Mouse (Mus musculus) granulocyte monocyte progenitor cell, adult 5-6 weeks (primary cell): Measurements from ENCODE around the gene Olfr1504. TPM values are rescaled to one million over a fixed set of nuclear protein-coding genes. Genes with fewer than 3 reads are reported as not detected.
"Not testable (repeated sequence)": the region's sequence is repeated elsewhere in the genome, so short reads cannot be mapped to it uniquely, and the experiment has no call there.

ENCODE experiments used
- ATAC-seq: replicated peaks from 2 replicates; pipeline ENCODE4 v1.8.0; 2016; ENCODE audit warnings: mild to moderate bottlenecking, moderate TSS enrichment, inconsistent platforms; ENCODE audit not compliant: poor library complexity, severe bottlenecking
- total RNA-seq, 2 experiments: library from RNA; stranded (forward) in 1 of 2; stranded (reverse) in 1 of 2; fragments of 200-712, 200-1000 nt in 1 of 2; fragments of >200 nt in 1 of 2; fragmentation: Nextera tagmentation in 1 of 2; gene quantifications; 2 replicates each; pipeline ENCODE4 v1.2.3; 2014 to 2017

The Olfr1504 gene
- total RNA-seq (2014; fragmentation: Nextera tagmentation) (not detected in 2 replicates), total RNA-seq (2017) (not detected in 2 replicates)

GRCm38 (mm10) chr19:13897828-13898227 lies at the start of gene Olfr1504:
TSS of gene Olfr1504 (minus strand) at chr19:13897928.
- ATAC-seq, result no peak

GRCm38 (mm10) chr19:13913230-13913629 lies 15.5 kb upstream of the Olfr1504 start, which contains the start of gene Olfr1505:
TSS of gene Olfr1505 (plus strand) at chr19:13913530.
- no peak for ATAC-seq

GRCm38 (mm10) chr19:13861495-13861894 lies 36.2 kb downstream of the Olfr1504 start, which contains the start of gene Olfr1502:
TSS of gene Olfr1502 (plus strand) at chr19:13861795.
- ATAC-seq, result no peak

GRCm38 (mm10) chr19:13850592-13850991 lies 47.1 kb downstream of the Olfr1504 start, which contains the start of gene Olfr1501:
TSS of gene Olfr1501 (minus strand) at chr19:13850692.
- ATAC-seq, result not testable (repeated sequence)

Other genes starting within 250 kb of the Olfr1504 start
- not detected in 2 replicates for gene Olfr1490, start 246.8 kb downstream of the Olfr1504 start, total RNA-seq (2014; fragmentation: Nextera tagmentation)
- not detected in 2 replicates for gene Olfr1490, start 246.8 kb downstream of the Olfr1504 start, total RNA-seq (2017)
- not detected in 2 replicates for gene Olfr1491, start 200.7 kb downstream of the Olfr1504 start, total RNA-seq (2014; fragmentation: Nextera tagmentation)
- gene Olfr1491, start 200.7 kb downstream of the Olfr1504 start, total RNA-seq (2017), result not detected in 2 replicates
- not detected in 2 replicates for gene Olfr1493-ps1, start 174.7 kb downstream of the Olfr1504 start, total RNA-seq (2014; fragmentation: Nextera tagmentation)
- not detected in 2 replicates for gene Olfr1493-ps1, start 174.7 kb downstream of the Olfr1504 start, total RNA-seq (2017)
- not detected in 2 replicates for gene Olfr1494, start 158.2 kb downstream of the Olfr1504 start, total RNA-seq (2014; fragmentation: Nextera tagmentation)
- gene Olfr1494, start 158.2 kb downstream of the Olfr1504 start, total RNA-seq (2017), result not detected in 2 replicates
- gene Olfr1495, start 133.3 kb downstream of the Olfr1504 start, total RNA-seq (2014; fragmentation: Nextera tagmentation), result not detected in 2 replicates
- gene Olfr1495, start 133.3 kb downstream of the Olfr1504 start, total RNA-seq (2017), result not detected in 2 replicates
- not detected in 2 replicates for gene Olfr1496, start 120.0 kb downstream of the Olfr1504 start, total RNA-seq (2014; fragmentation: Nextera tagmentation)
- not detected in 2 replicates for gene Olfr1496, start 120.0 kb downstream of the Olfr1504 start, total RNA-seq (2017)
- not detected in 2 replicates for gene Olfr1497, start 99.7 kb downstream of the Olfr1504 start, total RNA-seq (2014; fragmentation: Nextera tagmentation)
- not detected in 2 replicates for gene Olfr1497, start 99.7 kb downstream of the Olfr1504 start, total RNA-seq (2017)
- gene Olfr1499, start 78.5 kb downstream of the Olfr1504 start, total RNA-seq (2014; fragmentation: Nextera tagmentation), result not detected in 2 replicates
- not detected in 2 replicates for gene Olfr1499, start 78.5 kb downstream of the Olfr1504 start, total RNA-seq (2017)
- gene Olfr1500, start 67.4 kb downstream of the Olfr1504 start, total RNA-seq (2014; fragmentation: Nextera tagmentation), result not detected in 2 replicates
- gene Olfr1500, start 67.4 kb downstream of the Olfr1504 start, total RNA-seq (2017), result not detected in 2 replicates
- not detected in 2 replicates for gene Olfr1501, start 47.2 kb downstream of the Olfr1504 start, total RNA-seq (2014; fragmentation: Nextera tagmentation)
- gene Olfr1501, start 47.2 kb downstream of the Olfr1504 start, total RNA-seq (2017), result not detected in 2 replicates
- not detected in 2 replicates for gene Olfr1502, start 36.1 kb downstream of the Olfr1504 start, total RNA-seq (2014; fragmentation: Nextera tagmentation)
- not detected in 2 replicates for gene Olfr1502, start 36.1 kb downstream of the Olfr1504 start, total RNA-seq (2017)
- not detected in 2 replicates for gene Olfr1505, start 15.6 kb upstream of the Olfr1504 start, total RNA-seq (2014; fragmentation: Nextera tagmentation)
- not detected in 2 replicates for gene Olfr1505, start 15.6 kb upstream of the Olfr1504 start, total RNA-seq (2017)